Mouse (Mus musculus) lung, embryonic 16.5 days (tissue): Measurements from ENCODE around the gene Car2. TPM values are rescaled to one million over a fixed set of nuclear protein-coding genes. Genes with fewer than 3 reads are reported as not detected.

Source experiments
- ATAC-seq: fragments of 200-750 bp; cut with Nextera tagmentation; 2 replicates; pipeline ENCODE4 v1.8.0; 2017; ENCODE audit warnings: low read depth, mild to moderate bottlenecking, moderate library complexity
- H3K27ac ChIP-seq: fragments of 300-500 bp; sonication (generic); 2 replicates; pipeline ENCODE4 v1.5.1; 2014; ENCODE audit warnings: mild to moderate bottlenecking, control low read depth, low read length
- H3K27me3 ChIP-seq: fragments of 300-500 bp; sonication (generic); 2 replicates; pipeline ENCODE4 v1.6.1; 2014; ENCODE audit warnings: low read depth, low read length, mixed read lengths; ENCODE audit not compliant: control insufficient read depth, insufficient read depth
- H3K36me3 ChIP-seq: fragments of 300-500 bp; sonication (generic); 2 replicates; pipeline ENCODE4 v1.6.1; 2014; ENCODE audit warnings: low read length; ENCODE audit not compliant: control insufficient read depth, insufficient read depth
- H3K4me1 ChIP-seq: fragments of 300-500 bp; sonication (generic); replicated peaks from 2 replicates; pipeline ENCODE4 v1.6.1; 2014; ENCODE audit warnings: low read length, mixed read lengths; ENCODE audit not compliant: control insufficient read depth, insufficient read depth
- H3K4me2 ChIP-seq: fragments of 300-500 bp; sonication (generic); 2 replicates; pipeline ENCODE4 v1.6.1; 2014; ENCODE audit warnings: low read depth, low read length, control low read depth
- H3K4me3 ChIP-seq: fragments of 300-500 bp; sonication (generic); 2 replicates; pipeline ENCODE4 v1.5.1; 2014; ENCODE audit warnings: mild to moderate bottlenecking, low read length, control low read depth
- H3K9ac ChIP-seq: fragments of 300-500 bp; sonication (generic); 2 replicates; pipeline ENCODE4 v1.6.1; 2014; ENCODE audit warnings: low read length, control low read depth
- H3K9me3 ChIP-seq: fragments of 300-500 bp; sonication (generic); 2 replicates; pipeline ENCODE4 v1.6.1; 2016; ENCODE audit warnings: low read length; ENCODE audit not compliant: control insufficient read depth
- WGBS: fragments of 180-500 bp; shearing (Covaris S2); extraction: QIAGEN DNeasy Blood & Tissue Kit; methylation state at CpG from one replicate; pipeline ENCODE4 v1.1.7; 2014; 5-methylcytosine and 5-hydroxymethylcytosine counted together
- polyA plus RNA-seq: library from polyadenylated mRNA; unstranded; fragments of >200 nt; fragmentation: Nextera tagmentation; extraction: Ambion mirVana; gene quantifications from 2 replicates; pipeline ENCODE4 v1.2.1, GENCODE M21; 2015

Gene Car2
- polyA plus RNA-seq, 1 experiment from 2014 or later = 407 TPM

DNA sequence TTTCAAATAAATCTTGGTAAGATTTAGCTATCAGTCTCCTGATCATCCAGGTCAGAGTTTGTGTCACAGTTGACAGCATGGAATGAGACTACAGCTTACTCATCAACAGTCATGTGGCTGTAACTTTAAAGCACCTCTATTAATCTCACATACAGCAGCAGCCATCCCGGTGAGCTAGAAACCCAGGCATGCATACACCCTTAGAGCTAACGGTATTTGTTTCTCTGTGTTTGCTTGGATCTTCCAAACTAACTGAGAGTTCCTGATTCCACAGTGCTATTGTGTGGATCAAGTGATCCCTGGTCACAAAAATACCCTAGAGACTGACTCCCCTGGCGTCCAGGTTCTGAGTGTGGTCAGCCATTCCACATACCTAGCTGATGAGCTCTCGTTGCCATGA is 24.3 kb upstream of the Car2 start:
- H3K4me1 ChIP-seq = peaks cover 11% of the 10 kb centered on the region
- no peak overlapping the region for H3K27ac ChIP-seq
- H3K9ac ChIP-seq = no peak overlapping the region
- no peaks in the 10 kb centered on the region for H3K27me3 ChIP-seq
- 35% methylated on average over 4 of the region's 4 CpGs for WGBS
- ATAC-seq = no peak
- no peak overlapping the region for H3K4me3 ChIP-seq
- H3K4me2 ChIP-seq = no peak overlapping the region
- H3K36me3 ChIP-seq = no peaks in the 10 kb centered on the region
- no peaks in the 10 kb centered on the region for H3K9me3 ChIP-seq

DNA sequence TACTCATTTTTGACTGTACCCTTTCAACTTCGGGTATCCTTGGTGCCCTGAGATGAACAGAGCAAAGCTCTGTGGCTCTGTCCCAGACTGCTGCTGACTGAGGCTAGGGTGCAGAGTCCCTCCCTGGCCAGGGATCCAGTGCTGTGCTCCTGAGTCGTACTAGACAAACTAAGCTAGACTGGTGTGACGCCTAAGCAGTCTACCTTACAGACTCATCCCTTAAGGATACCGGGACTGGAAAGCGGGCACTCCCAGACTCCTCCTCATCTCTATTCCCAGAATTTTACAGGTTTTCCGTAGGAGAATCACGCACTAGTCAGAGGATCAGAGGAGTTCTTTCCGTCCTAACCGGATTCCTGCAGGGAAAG is 23.4 kb upstream of the Car2 start:
- peak; percentile 61 for ATAC-seq
- peak overlapping the region; percentile 51 for H3K9ac ChIP-seq
- H3K36me3 ChIP-seq = no peaks in the 10 kb centered on the region
- no peaks in the 10 kb centered on the region for H3K27me3 ChIP-seq
- WGBS = 2% methylated on average over 9 of the region's 9 CpGs
- no peaks in the 10 kb centered on the region for H3K9me3 ChIP-seq
- no peak overlapping the region for H3K27ac ChIP-seq
- H3K4me3 ChIP-seq = peak overlapping the region; percentile 46
- H3K4me1 ChIP-seq = peaks cover 11% of the 10 kb centered on the region
- H3K4me2 ChIP-seq = peak overlapping the region; percentile 83

DNA sequence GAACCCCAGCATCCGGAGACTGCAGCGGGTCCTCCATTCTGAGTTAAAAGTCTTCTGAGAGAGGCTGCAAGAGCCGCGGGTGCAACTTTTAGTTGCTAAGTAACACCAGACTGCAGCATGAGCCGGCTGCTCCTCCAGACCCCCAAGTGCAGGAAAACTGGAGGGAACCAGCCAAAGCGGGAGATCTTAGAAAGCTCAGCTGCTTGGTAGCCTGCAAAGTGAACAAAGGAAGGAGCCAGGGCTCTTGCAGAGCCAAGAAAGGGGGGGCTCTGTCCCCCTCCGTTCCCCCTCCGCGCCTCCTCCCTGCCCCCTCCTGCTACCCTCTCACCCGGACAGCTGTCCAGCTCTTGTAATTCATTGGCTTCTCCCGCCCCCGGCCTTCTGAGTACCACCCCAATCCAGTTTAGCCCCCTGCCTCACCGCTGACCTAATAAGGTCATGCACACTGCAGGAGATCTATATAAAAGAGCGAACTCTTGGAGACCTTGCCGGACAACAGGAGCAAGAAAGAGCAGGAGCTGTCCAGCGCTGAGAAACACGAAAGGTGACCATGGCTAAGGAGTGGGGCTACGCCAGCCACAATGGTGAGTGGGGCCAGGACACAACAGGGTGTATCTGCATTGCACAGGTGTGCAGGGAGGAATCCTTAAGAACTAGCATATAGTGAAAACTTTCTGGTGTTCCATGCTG is 22.9 kb upstream of the Car2 start, which contains the start of gene Car3:
TSS of gene Car3 (plus strand) at position 491 of the 690 bp plus-strand sequence.
- Histone ChIP-seq H3K4me1 (peaks cover 11% of the 10 kb centered on the region), H3K36me3 (no peaks in the 10 kb centered on the region), H3K27ac (no peak within 1 kb of the TSS), H3K4me2 (peak within 1 kb of the TSS; percentile 83), H3K4me3 (peak within 1 kb of the TSS; percentile 46), H3K27me3 (no peaks in the 10 kb centered on the region), H3K9ac (peak within 1 kb of the TSS; percentile 51), H3K9me3 (no peaks in the 10 kb centered on the region)
- peak; percentile 71 for ATAC-seq
- WGBS = 3% methylated on average over 18 of the region's 18 CpGs

DNA sequence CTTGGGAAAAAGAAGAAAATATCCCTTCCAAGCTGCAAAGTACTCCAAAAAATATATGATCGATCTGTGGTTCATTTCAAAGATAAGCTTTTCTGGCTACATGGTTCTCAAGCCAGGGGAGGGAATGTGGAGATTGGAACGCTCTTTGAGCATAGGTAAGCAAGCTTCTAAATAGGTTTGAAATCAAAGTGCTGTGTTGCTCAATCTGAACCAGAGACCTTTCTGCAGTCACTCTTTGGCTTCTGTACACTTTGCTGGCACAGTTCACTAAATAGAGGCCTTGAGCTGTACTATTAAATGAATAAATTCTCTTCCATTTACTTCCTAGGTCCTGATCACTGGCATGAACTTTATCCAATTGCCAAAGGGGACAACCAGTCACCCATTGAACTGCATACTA is 22.2 kb upstream of the Car2 start:
- Histone ChIP-seq H3K9ac (no peak overlapping the region), H3K4me3 (no peak overlapping the region), H3K36me3 (no peaks in the 10 kb centered on the region), H3K27ac (no peak overlapping the region), H3K27me3 (no peaks in the 10 kb centered on the region), H3K4me2 (no peak overlapping the region), H3K4me1 (peaks cover 11% of the 10 kb centered on the region), H3K9me3 (no peaks in the 10 kb centered on the region)
- 84% methylated on average over 2 of the region's 2 CpGs for whole genome bisulfite sequencing
- no peak for ATAC-seq

DNA sequence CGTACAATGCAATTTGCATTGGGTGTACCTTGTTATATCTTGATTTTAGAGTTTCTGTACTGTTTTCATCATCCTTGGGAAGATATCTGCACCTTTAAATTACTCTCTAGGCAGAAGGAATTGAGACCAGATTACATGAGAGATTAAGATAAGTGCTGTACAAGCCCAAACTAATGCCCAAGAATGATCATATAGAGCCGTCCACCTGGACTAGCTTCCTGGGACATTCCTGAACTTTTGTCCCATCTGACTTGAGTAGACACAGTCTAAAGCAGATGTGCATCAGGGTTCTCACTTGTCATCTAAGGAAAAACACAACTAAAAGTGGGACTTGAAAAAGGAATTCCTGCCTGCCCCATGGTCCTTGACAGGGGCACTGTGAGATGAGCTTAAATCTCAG is 20.1 kb upstream of the Car2 start:
- Histone ChIP-seq H3K4me1 (peaks cover 11% of the 10 kb centered on the region), H3K27ac (no peak overlapping the region), H3K4me2 (no peak overlapping the region), H3K9ac (no peak overlapping the region), H3K9me3 (no peaks in the 10 kb centered on the region), H3K4me3 (no peak overlapping the region), H3K27me3 (no peaks in the 10 kb centered on the region), H3K36me3 (no peaks in the 10 kb centered on the region)
- 71% methylated on average over 2 of the region's 2 CpGs for WGBS
- no peak for ATAC-seq

DNA sequence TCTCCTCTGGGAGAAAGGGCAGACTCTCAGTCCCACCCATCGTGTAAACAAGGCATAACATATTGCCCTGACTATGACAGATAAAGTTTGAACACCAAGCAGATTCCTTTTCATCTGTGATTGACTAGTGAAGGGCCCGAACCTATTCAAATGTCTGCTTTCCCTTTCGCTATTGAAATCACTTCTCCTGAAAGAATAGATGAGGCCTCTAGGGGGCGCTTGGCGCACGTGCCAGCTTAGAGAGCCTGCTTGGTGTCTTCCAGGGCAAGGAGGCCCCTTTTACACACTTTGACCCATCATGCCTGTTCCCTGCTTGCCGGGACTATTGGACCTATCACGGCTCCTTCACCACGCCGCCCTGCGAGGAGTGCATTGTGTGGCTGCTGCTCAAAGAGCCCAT is 16.3 kb upstream of the Car2 start:
- Histone ChIP-seq H3K4me1 (no peaks in the 10 kb centered on the region), H3K27ac (no peak overlapping the region), H3K4me2 (peak overlapping the region; percentile 41), H3K9me3 (no peaks in the 10 kb centered on the region), H3K9ac (peak overlapping the region; percentile 49; the same call in 1 of the 2 replicates), H3K36me3 (no peaks in the 10 kb centered on the region), H3K4me3 (peak overlapping the region; percentile 10; the same call in 1 of the 2 replicates), H3K27me3 (no peaks in the 10 kb centered on the region)
- peak; percentile 70 for ATAC-seq
- 25% methylated on average over 11 of the region's 11 CpGs for WGBS

DNA sequence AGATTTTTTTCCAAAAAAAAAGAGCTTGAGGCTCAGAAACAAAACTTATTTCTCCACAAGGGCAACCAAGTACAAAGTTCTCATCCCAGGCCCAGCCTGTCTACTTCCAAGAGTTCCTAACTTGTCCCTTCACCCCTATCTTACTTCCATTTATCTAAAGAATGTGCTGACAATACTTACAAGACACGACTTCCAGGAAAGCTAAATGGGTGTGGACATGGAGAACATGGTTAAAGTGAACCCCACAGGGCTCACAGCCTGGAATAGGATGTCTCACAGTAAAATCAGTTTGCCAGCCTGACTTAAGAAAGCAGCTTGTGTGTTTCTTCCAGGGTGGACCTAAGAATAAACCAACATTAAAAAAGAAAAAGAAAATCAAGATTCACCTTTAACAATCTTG is 15.5 kb upstream of the Car2 start:
- Histone ChIP-seq H3K27ac (no peak overlapping the region), H3K4me1 (no peaks in the 10 kb centered on the region), H3K27me3 (no peaks in the 10 kb centered on the region), H3K4me2 (no peak overlapping the region), H3K4me3 (no peak overlapping the region), H3K36me3 (no peaks in the 10 kb centered on the region), H3K9ac (no peak overlapping the region), H3K9me3 (no peaks in the 10 kb centered on the region)
- 26% methylated on average over 1 of the region's 1 CpGs for WGBS
- ATAC-seq = no peak

DNA sequence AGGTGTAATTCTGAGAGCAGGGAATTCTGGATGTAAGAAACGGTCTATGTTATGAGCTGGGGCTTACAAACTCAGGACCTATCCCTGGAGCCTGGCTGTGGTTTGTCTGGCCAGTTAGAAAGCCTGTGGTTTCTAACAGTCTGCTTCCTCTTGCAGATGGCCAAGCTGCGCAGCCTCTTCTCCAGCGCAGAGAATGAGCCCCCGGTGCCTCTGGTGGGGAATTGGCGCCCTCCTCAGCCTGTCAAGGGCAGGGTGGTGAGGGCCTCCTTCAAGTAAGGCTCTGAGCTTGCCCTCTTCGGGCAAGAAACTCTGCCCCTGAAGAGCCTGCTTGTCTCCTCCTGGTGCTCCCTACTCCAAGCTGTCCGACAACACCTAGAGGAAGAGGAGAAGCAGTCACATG is 14.7 kb upstream of the Car2 start:
- no peaks in the 10 kb centered on the region for H3K27me3 ChIP-seq
- no peak overlapping the region for H3K4me2 ChIP-seq
- no peak overlapping the region for H3K27ac ChIP-seq
- H3K9me3 ChIP-seq = no peaks in the 10 kb centered on the region
- 59% methylated on average over 7 of the region's 7 CpGs for WGBS
- no peaks in the 10 kb centered on the region for H3K4me1 ChIP-seq
- H3K9ac ChIP-seq = no peak overlapping the region
- no peaks in the 10 kb centered on the region for H3K36me3 ChIP-seq
- no peak overlapping the region for H3K4me3 ChIP-seq
- no peak for ATAC-seq

DNA sequence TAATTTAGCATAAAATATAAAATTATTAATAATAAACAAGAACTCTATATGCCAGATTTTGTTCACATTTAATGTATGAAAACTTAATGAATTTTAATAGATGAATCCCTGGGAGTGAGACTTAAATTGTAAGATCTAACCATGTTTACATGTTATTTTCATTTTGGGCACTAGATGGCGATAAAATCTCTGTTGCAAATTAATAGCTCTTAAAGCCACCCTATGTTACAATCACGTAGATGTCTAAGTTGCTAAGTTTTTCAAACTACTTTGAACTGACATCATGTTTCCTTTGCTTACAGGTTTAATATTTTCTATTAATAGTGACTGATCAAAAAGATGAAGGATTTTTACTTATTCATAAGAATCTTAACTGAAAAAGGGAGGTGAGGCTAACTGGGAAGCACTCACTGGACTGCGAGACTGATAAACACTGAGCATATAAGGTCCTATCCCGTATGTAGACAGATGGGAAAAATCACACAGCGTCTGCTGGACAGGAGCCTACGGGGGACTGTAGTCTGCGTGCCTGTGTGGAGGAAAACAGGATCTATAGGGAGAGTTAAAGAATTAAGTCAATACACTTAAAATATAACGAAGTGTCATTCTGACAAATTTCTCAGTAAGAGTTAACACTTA is 11.6 kb upstream of the Car2 start:
- H3K36me3 ChIP-seq = no peaks in the 10 kb centered on the region
- no peaks in the 10 kb centered on the region for H3K9me3 ChIP-seq
- no peak overlapping the region; the same call in 1 of the 2 replicates for H3K27ac ChIP-seq
- no peak overlapping the region for H3K4me2 ChIP-seq
- H3K27me3 ChIP-seq = no peaks in the 10 kb centered on the region
- no peaks in the 10 kb centered on the region; the same call in 1 of the 2 replicates for H3K4me1 ChIP-seq
- 19% methylated on average over 8 of the region's 8 CpGs for WGBS
- peak; percentile 84 for ATAC-seq
- no peak overlapping the region for H3K9ac ChIP-seq
- no peak overlapping the region for H3K4me3 ChIP-seq
